Mouse (Mus musculus): ENCODE measurements around the gene Pilrb1.
"Not testable (repeated sequence)": the region's sequence is repeated elsewhere in the genome, so short reads cannot be mapped to it uniquely, and the experiment has no call there.

Pilrb1 gene

GRCm38 (mm10) chr5:137857960-137858710 is at the start of gene Pilrb1:
TSS of gene Pilrb1 (minus strand) at chr5:137858106.
- DNase-seq (ENCODE audit: low read depth, low spot score), result not testable (repeated sequence)

GRCm38 (mm10) chr5:137897812-137898211 is 39.9 kb upstream of the Pilrb1 start:
- DNase-seq (ENCODE audit: low read depth, low spot score), result no peak

- peak; percentile 59 for DNase-seq (ENCODE audit: low read depth, low spot score)
Observed at GRCm38 (mm10) chr5:137892954-137893353, 35.0 kb upstream of the Pilrb1 start.

DNA sequence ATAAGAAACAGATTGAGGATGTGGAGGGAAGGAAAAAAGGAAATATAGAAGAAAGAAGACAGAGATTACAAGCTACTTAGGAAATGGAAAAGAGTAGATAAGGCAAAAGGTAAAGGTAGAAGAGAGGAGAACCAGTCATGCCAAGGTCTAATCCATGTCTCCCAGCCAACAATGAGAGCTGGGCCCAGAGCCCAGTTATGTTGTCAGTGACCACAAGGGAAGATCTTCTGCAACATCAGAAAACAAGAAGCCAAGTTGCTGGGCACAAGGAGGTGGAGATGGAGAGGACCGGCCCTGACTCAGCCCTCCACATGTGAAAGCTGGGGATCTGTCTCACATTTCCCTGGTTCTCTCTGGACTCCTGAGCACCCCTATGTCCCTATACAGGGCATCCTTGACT is 29.8 kb upstream of the Pilrb1 start:
- no peak for DNase-seq (ENCODE audit: low read depth, low spot score)

GRCm38 (mm10) chr5:137885894-137886293 is 28.0 kb upstream of the Pilrb1 start:
- DNase-seq (ENCODE audit: low read depth, low spot score), result peak; percentile 63

DNA sequence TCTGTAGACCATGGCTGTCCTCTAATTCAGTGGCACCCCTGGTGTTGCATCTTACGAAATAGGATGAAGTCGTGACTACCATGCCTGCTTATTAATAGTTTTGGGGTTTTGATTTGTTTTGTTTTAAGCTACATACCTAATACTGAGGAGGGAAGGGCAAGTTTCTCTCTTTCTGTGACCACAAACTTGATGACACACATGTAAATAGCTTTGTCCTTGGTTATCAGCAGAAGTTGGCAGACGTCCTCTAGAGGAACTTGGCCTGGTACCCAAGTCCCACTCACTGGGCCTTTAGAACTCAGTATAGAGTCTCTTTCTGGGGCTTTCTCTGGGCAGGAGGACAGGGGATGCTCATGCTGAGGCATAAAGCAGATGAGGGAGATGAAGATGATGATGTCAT is 25.4 kb upstream of the Pilrb1 start:
- no peak for DNase-seq (ENCODE audit: low read depth, low spot score)

DNA sequence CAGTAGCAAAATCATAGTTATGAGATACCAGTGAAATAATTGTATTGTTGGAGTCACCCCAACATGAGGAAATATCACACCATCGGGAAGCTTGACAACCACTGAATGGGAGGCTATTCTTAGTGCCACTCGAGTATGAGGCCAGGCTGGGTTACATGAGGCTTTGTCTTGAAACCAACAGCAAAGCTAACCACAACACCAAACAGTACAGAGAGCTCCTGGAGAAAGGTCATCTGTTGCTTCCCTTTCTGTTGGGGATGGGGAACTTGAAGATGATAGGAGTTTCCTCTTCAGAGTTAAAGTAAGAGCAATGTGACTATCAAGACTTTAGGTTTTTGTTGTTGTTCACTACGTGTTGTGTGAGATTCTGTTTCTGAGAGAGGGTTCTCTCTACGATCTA is 25.0 kb upstream of the Pilrb1 start:
- DNase-seq (ENCODE audit: low read depth, low spot score), result no peak

- peak; percentile 44 for DNase-seq (ENCODE audit: low read depth, low spot score)
Observed at GRCm38 (mm10) chr5:137877860-137878259, 20.0 kb upstream of the Pilrb1 start.

DNA sequence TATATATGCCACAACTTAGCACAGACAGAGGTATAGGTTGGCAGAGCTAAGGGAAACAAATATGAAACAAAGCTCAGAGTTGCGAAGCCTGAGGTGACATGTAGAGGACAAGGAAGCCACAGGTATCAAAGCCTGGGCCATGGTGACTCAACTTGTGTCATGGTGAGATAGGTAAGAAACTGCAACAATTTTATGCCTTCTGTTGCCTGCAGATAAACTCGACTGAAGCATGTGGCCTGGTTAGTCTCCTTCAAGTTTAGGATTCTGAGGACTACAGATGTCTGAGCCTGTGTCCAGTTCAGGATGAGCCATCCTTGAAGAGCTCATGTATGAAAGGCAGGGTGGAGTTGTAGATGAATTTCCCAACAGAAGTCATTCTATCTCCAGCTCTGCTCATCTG is 17.1 kb upstream of the Pilrb1 start:
- DNase-seq (ENCODE audit: low read depth, low spot score), result no peak

DNA sequence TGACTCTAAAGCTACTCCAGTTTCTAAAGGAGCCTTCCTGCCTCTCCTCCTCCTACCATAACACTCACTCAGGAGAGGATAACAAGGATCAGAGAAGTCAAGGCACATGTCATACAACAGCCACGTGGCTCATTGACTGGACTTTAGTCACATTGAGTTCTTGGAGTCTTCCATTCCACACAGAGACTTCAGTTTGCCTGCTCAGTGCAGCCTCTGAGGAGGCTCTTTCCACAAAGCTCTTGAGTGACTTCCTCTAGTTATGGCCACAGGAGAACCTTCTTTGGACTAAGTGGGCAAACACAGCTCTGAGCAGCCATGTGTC is 14.4 kb upstream of the Pilrb1 start:
- DNase-seq (ENCODE audit: low read depth, low spot score), result not testable (repeated sequence)

GRCm38 (mm10) chr5:137871644-137872380 is 13.9 kb upstream of the Pilrb1 start, which contains the start of gene Pilrb2:
TSS of gene Pilrb2 (minus strand) at chr5:137871815.
- DNase-seq (ENCODE audit: low read depth, low spot score), result not testable (repeated sequence)

GRCm38 (mm10) chr5:137868600-137868999 is 10.7 kb upstream of the Pilrb1 start:
- not testable (repeated sequence) for DNase-seq (ENCODE audit: low read depth, low spot score)

DNA sequence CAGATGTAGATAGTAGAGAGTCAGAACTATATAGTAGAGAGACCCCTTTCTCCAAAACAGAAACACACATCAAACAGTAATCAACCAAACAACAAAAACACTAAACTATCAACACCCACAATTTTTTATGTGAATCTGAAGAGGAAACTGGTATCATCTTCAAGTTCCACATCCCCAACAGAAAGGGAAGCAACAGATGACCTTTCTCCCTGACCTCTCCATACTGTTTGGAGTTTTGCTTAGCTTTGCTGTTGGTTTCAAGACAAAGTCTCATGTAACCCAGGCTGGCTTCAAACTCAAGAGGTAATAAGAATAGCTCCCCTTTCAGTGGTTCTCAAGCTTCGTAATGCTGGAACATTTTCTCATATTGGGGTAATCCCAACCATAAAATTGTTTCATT is 6.1 kb upstream of the Pilrb1 start:
- not testable (repeated sequence) for DNase-seq (ENCODE audit: low read depth, low spot score)

DNA sequence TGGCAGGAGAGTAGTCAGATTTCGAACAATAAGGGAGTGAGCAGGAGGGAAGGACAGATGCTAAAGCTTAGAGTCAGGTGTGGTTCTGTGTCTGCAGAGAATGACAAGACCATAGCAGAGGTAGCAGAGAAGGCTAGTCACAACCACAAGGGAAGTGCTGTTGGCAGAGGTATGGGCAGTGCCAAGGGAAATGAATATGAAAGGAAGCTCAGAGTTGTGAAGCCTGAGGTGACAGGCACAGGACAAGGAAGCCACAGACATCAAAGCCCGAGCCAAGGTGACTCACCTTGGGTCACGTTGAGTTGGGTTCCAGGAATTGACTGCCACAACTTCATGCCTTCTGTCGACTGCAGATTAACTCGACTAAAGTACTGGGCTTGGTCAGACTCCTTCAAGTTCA is 1.0 kb downstream of the Pilrb1 start:
- DNase-seq (ENCODE audit: low read depth, low spot score), result not testable (repeated sequence)

DNA sequence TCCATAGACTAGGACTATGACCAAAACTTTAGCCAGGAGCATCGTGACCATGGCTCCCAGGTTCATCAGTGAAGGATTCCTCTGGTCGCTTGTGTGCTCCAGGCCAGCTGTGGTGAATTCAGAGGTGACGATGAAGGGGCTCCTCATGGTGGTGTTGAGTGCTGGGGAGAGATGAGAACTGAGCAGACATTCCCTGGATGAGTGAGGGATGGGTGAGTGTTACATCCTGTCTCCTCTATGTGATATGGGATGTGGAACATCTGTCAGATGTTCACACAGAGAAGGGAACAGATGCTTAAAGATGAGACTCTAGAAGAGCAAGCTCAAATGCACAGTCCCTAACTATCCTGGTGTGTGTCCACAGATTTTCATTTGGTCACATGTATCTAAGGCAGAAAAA is 3.0 kb downstream of the Pilrb1 start:
- DNase-seq (ENCODE audit: low read depth, low spot score), result not testable (repeated sequence)

GRCm38 (mm10) chr5:137850313-137850712 is 7.6 kb downstream of the Pilrb1 start:
- not testable (repeated sequence) for DNase-seq (ENCODE audit: low read depth, low spot score)

- DNase-seq (ENCODE audit: low read depth, low spot score), result not testable (repeated sequence)
Observed at GRCm38 (mm10) chr5:137837110-137837509, 20.8 kb downstream of the Pilrb1 start.

- no peak for DNase-seq (ENCODE audit: low read depth, low spot score)
Observed at GRCm38 (mm10) chr5:137836611-137837010, 21.3 kb downstream of the Pilrb1 start.

DNA sequence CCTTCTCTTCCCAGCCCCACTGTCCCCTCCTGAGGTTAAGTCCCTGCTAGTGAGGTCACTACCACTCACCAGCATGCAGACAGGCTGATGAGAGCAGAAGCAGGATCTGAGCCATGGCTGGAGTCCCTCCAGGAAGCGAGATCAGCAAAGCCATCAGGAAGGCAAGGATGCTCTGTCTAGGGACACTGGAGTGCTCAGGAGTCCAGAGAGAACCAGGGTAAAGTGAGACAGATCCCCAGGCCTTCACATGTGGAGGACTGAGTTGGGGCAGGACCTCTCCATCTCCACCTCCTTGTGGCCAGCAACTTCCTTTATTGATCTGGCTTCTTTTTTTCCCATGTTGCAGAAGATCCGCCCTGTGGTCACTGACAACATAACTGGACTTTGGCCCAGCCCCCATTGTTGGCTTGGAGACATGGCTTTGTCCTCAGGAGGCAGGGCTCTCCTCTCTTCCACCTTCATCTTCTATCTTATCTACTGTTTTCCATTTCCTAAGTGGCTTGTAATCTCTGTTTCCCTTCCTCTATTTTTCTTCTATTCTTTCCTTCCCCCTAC is 21.9 kb downstream of the Pilrb1 start, which contains the start of gene Pilra:
Gene Pilra (minus strand): TSS at position 316 of the 555 bp plus-strand sequence.
- DNase-seq (ENCODE audit: low read depth, low spot score), result not testable (repeated sequence)

GRCm38 (mm10) chr5:137833500-137833899 is 24.4 kb downstream of the Pilrb1 start:
- DNase-seq (ENCODE audit: low read depth, low spot score), result no peak

GRCm38 (mm10) chr5:137831506-137831905 is 26.4 kb downstream of the Pilrb1 start:
- no peak for DNase-seq (ENCODE audit: low read depth, low spot score)

GRCm38 (mm10) chr5:137831106-137831505 is 26.8 kb downstream of the Pilrb1 start:
- DNase-seq (ENCODE audit: low read depth, low spot score), result no peak

- no peak for DNase-seq (ENCODE audit: low read depth, low spot score)
Observed at GRCm38 (mm10) chr5:137830238-137830637, 27.7 kb downstream of the Pilrb1 start.
